Mouse (Mus musculus) midbrain, embryonic 16.5 days (tissue): ENCODE data around the gene Zfp423. TPM values are rescaled to one million over a fixed set of nuclear protein-coding genes. Genes with fewer than 3 reads are reported as not detected.

Experiments
- ATAC-seq: fragments of 200-750 bp; cut with Nextera tagmentation; 2 replicates; pipeline ENCODE4 v1.8.0; 2017; ENCODE audit warnings: moderate TSS enrichment
- H3K27ac ChIP-seq: fragments of 300-500 bp; sonication (generic); 2 replicates; pipeline ENCODE4 v1.5.1; 2014; ENCODE audit warnings: mild to moderate bottlenecking, low read length, mixed read lengths
- H3K27me3 ChIP-seq: fragments of 300-500 bp; sonication (generic); 2 replicates; pipeline ENCODE4 v1.6.1; 2014; ENCODE audit warnings: low read depth, low read length, mixed read lengths; ENCODE audit not compliant: control insufficient read depth, insufficient read depth
- H3K36me3 ChIP-seq: fragments of 300-500 bp; sonication (generic); 2 replicates; pipeline ENCODE4 v1.6.1; 2014; ENCODE audit warnings: mild to moderate bottlenecking, low read length, moderate library complexity, mixed read lengths; ENCODE audit not compliant: control insufficient read depth, insufficient read depth
- H3K4me1 ChIP-seq: fragments of 300-500 bp; sonication (generic); 2 replicates; pipeline ENCODE4 v1.6.1; 2014; ENCODE audit warnings: mild to moderate bottlenecking, low read length, mixed read lengths; ENCODE audit not compliant: control insufficient read depth, insufficient read depth
- H3K4me2 ChIP-seq: fragments of 300-500 bp; sonication (generic); 2 replicates; pipeline ENCODE4 v1.6.1; 2014; ENCODE audit warnings: mild to moderate bottlenecking, low read length, mixed read lengths
- H3K4me3 ChIP-seq: fragments of 300-500 bp; sonication (generic); 2 replicates; pipeline ENCODE4 v1.5.1; 2014; ENCODE audit warnings: low read depth, mild to moderate bottlenecking, low read length, moderate library complexity, mixed read lengths
- H3K9ac ChIP-seq: fragments of 300-500 bp; sonication (generic); 2 replicates; pipeline ENCODE4 v1.6.1; 2014; ENCODE audit warnings: low read depth, low read length, mixed read lengths
- H3K9me3 ChIP-seq: fragments of 300-500 bp; sonication (generic); replicated peaks from 2 replicates; pipeline ENCODE4 v1.6.1; 2014; ENCODE audit warnings: mild to moderate bottlenecking, low read length, mixed read lengths; ENCODE audit not compliant: control insufficient read depth, poor library complexity, severe bottlenecking
- WGBS: fragments of 180-500 bp; shearing (Covaris S2); extraction: QIAGEN DNeasy Blood & Tissue Kit; methylation state at CpG from one replicate; pipeline ENCODE4 v1.1.7; 2014; 5-methylcytosine and 5-hydroxymethylcytosine counted together
- polyA plus RNA-seq: library from polyadenylated mRNA; unstranded; fragments of >200 nt; fragmentation: Nextera tagmentation; extraction: Ambion mirVana; gene quantifications from 2 replicates; pipeline ENCODE4 v1.2.1, GENCODE M21; 2015

Zfp423 gene
- polyA plus RNA-seq, 1 experiment from 2014 or later = 28.1 TPM

DNA sequence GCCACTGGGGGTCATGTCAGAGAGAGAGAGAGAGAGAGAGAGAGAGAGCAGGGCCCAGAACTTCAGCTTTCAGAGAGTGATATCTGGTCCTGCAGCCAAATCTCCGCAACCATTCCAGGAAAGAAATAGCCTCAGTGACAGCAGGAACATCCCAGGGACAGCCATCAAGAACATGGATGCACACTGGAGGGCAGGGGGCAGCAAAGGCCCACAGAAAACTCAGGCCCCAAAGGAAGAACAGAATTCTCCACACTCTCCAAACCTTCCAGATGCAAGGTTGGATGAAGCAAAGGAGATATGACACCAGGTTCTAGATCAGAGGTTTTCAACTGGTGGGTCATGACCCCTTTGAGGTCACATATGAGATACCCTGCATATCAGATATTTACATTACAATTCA is 345.7 kb downstream of the Zfp423 start:
- no peak overlapping the region for H3K4me2 ChIP-seq
- H3K9ac ChIP-seq = no peak overlapping the region
- H3K4me1 ChIP-seq = peaks cover 4% of the 10 kb centered on the region; the same call in 1 of the 2 replicates
- H3K36me3 ChIP-seq = no peaks in the 10 kb centered on the region
- H3K4me3 ChIP-seq = no peak overlapping the region
- WGBS = 100% methylated on average over 1 of the region's 1 CpGs
- H3K27ac ChIP-seq = no peak overlapping the region
- H3K27me3 ChIP-seq = no peaks in the 10 kb centered on the region
- no peak for ATAC-seq
- no peaks in the 10 kb centered on the region for H3K9me3 ChIP-seq

Other genes with a start within 250 kb of the Zfp423 start
- gene Cnep1r1, start 159.2 kb upstream of the Zfp423 start, polyA plus RNA-seq = 39.7 and 42.5 TPM in 2 replicates
- gene Heatr3, start 178.3 kb upstream of the Zfp423 start, polyA plus RNA-seq = 34.9 and 37.9 TPM in 2 replicates
- gene Tent4b, start 239.6 kb upstream of the Zfp423 start, polyA plus RNA-seq = 9.7 and 11.0 TPM in 2 replicates